ENCODE assay signal across 7 mouse cellular contexts in the genomic region with DNA sequence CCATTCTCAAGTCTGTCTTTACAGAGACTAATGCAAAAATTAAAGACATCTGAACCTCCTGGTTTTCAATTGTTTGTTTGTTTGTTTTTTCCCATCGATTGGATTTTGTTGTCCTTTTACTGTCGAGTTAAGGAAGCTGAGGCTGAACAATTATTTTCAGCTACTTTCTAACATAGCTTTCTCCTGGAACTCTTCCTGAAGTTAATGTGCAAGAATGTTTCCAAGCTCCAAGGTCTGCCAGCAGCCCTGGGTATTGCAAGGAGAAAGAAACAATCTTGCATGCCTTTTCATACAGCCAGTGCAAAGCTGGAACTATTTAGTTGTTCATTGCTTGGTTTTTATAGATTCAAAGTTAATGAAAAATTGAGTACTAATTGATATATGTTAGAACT. TPM values are rescaled to one million over a fixed set of nuclear protein-coding genes. Genes with fewer than 3 reads are reported as not detected.
DNase-seq lines count a peak whose midpoint lies in the region; ATAC-seq and TF ChIP-seq lines count a peak whose summit lies in the region.

No protein-coding gene starts in this region.

- WGBS in neural tube, embryonic 11.5 days = 36% methylated on average over 2 of the region's 2 CpGs
- 20% methylated on average over 2 of the region's 2 CpGs for WGBS in forebrain, embryonic 16.5 days
- 14% methylated on average over 2 of the region's 2 CpGs for WGBS in limb, embryonic 14.5 days
- 7% methylated on average over 2 of the region's 2 CpGs for WGBS in stomach, postnatal 0 days

- no peaks in the 10 kb centered on the region for H3K27me3 ChIP-seq in neural tube, embryonic 11.5 days (ENCODE audit: control insufficient read depth, insufficient read depth, low read length)
- H3K27me3 ChIP-seq in forebrain, embryonic 16.5 days (replicated peaks; ENCODE audit: control insufficient read depth, insufficient read depth, low read length) = no peaks in the 10 kb centered on the region
- no peaks in the 10 kb centered on the region for H3K27me3 ChIP-seq in limb, embryonic 14.5 days (ENCODE audit: control insufficient read depth, insufficient read depth, low read length)
- H3K27me3 ChIP-seq in stomach, postnatal 0 days (ENCODE audit: control insufficient read depth, insufficient read depth, low read length) = no peaks in the 10 kb centered on the region

- DNase-seq in neural tube, embryonic 11.5 days (ENCODE audit: low spot score) = no peak
- DNase-seq in neural tube, embryonic 10.5 days (ENCODE audit: extremely low spot score, low spot score) = no peak
- DNase-seq in limb, embryonic 14.5 days (ENCODE audit: low spot score) = peak; percentile 17
- no peak for DNase-seq in stomach, postnatal 0 days (ENCODE audit: low spot score)
- no peak for DNase-seq in cerebellum, postnatal 25 days
- DNase-seq in thymus, adult 18-20 months = no peak

- H3K36me3 ChIP-seq in neural tube, embryonic 11.5 days (ENCODE audit: control insufficient read depth, insufficient read depth, low read length) = no peaks in the 10 kb centered on the region
- H3K36me3 ChIP-seq in forebrain, embryonic 16.5 days (ENCODE audit: control insufficient read depth, insufficient read depth) = no peaks in the 10 kb centered on the region
- no peaks in the 10 kb centered on the region for H3K36me3 ChIP-seq in limb, embryonic 14.5 days (ENCODE audit: control insufficient read depth, insufficient read depth, low read length)
- H3K36me3 ChIP-seq in stomach, postnatal 0 days (ENCODE audit: control insufficient read depth, insufficient read depth, low read length) = no peaks in the 10 kb centered on the region

- no peak for TF ChIP-seq CTCF in stomach, postnatal 0 days (IDR thresholded peaks at IDR 0.05; ENCODE audit: low read depth)

- H3K27ac ChIP-seq in neural tube, embryonic 11.5 days (ENCODE audit: low read depth, low read length) = no peak overlapping the region
- H3K27ac ChIP-seq in forebrain, embryonic 16.5 days (ENCODE audit: low read length) = no peak overlapping the region; the same call in 1 of the 2 replicates
- peak overlapping the region; percentile 82 for H3K27ac ChIP-seq in limb, embryonic 14.5 days (replicated peaks; ENCODE audit: low read depth, low read length)
- peak overlapping the region; percentile 91 for H3K27ac ChIP-seq in stomach, postnatal 0 days (replicated peaks)

- H3K9me3 ChIP-seq in neural tube, embryonic 11.5 days (ENCODE audit: control insufficient read depth, low read length) = no peaks in the 10 kb centered on the region
- H3K9me3 ChIP-seq in forebrain, embryonic 16.5 days (ENCODE audit: control insufficient read depth, low read length) = no peaks in the 10 kb centered on the region
- no peaks in the 10 kb centered on the region for H3K9me3 ChIP-seq in limb, embryonic 14.5 days (ENCODE audit: control insufficient read depth, low read length)
- H3K9me3 ChIP-seq in stomach, postnatal 0 days (ENCODE audit: control insufficient read depth, low read length) = no peaks in the 10 kb centered on the region

- peak overlapping the region; percentile 49 for H3K4me3 ChIP-seq in neural tube, embryonic 11.5 days (ENCODE audit: low read depth, low read length)
- peak overlapping the region; percentile 50 for H3K4me3 ChIP-seq in forebrain, embryonic 16.5 days (replicated peaks; ENCODE audit: low read length)
- H3K4me3 ChIP-seq in limb, embryonic 14.5 days (replicated peaks; ENCODE audit: low read length) = peak overlapping the region; percentile 65
- peak overlapping the region; percentile 65 for H3K4me3 ChIP-seq in stomach, postnatal 0 days (ENCODE audit: low read depth, low read length)

- H3K4me2 ChIP-seq in neural tube, embryonic 11.5 days (ENCODE audit: low read depth) = peak overlapping the region; percentile 63
- peak overlapping the region; percentile 77 for H3K4me2 ChIP-seq in forebrain, embryonic 16.5 days (ENCODE audit: low read length)
- H3K4me2 ChIP-seq in limb, embryonic 14.5 days (replicated peaks; ENCODE audit: low read depth, low read length, severe bottlenecking) = peak overlapping the region; percentile 66
- peak overlapping the region; percentile 76 for H3K4me2 ChIP-seq in stomach, postnatal 0 days (replicated peaks; ENCODE audit: low read depth)

- no peak for TF ChIP-seq EP300 in stomach, postnatal 0 days (optimal IDR thresholded peaks at IDR 0.05)

- H3K9ac ChIP-seq in neural tube, embryonic 11.5 days (ENCODE audit: low read length) = peak overlapping the region; percentile 69
- H3K9ac ChIP-seq in forebrain, embryonic 16.5 days (replicated peaks; ENCODE audit: low read depth, low read length) = peak overlapping the region; percentile 78
- H3K9ac ChIP-seq in limb, embryonic 14.5 days (ENCODE audit: low read depth, low read length, severe bottlenecking) = peak overlapping the region; percentile 70
- H3K9ac ChIP-seq in stomach, postnatal 0 days (ENCODE audit: low read length) = peak overlapping the region; percentile 79

- ATAC-seq in neural tube, embryonic 11.5 days (ENCODE audit: insufficient read depth, low FRiP score, low TSS enrichment) = no peak
- no peak for ATAC-seq in forebrain, embryonic 16.5 days
- ATAC-seq in limb, embryonic 14.5 days (ENCODE audit: low FRiP score, low read depth) = no peak
- no peak for ATAC-seq in stomach, postnatal 0 days (ENCODE audit: low FRiP score, low TSS enrichment)

- H3K4me1 ChIP-seq in neural tube, embryonic 11.5 days (ENCODE audit: control insufficient read depth, insufficient read depth, low read length) = no peaks in the 10 kb centered on the region
- H3K4me1 ChIP-seq in forebrain, embryonic 16.5 days (replicated peaks; ENCODE audit: control insufficient read depth, insufficient read depth, low read length) = peaks cover 10% of the 10 kb centered on the region; the same call in 1 of the 2 replicates
- peaks cover 3% of the 10 kb centered on the region for H3K4me1 ChIP-seq in limb, embryonic 14.5 days (ENCODE audit: control insufficient read depth, insufficient read depth, low read length)
- H3K4me1 ChIP-seq in stomach, postnatal 0 days (replicated peaks; ENCODE audit: control insufficient read depth, insufficient read depth) = no peaks in the 10 kb centered on the region; the same call in 1 of the 2 replicates

- TF ChIP-seq POLR2A in limb, embryonic 14.5 days (IDR thresholded peaks at IDR 0.05; ENCODE audit: borderline replicate concordance, extremely low read depth, insufficient read depth, insufficient read length) = no peak

RNA-seq across cellular contexts. Expression of a gene that starts 0.6 kb away (rescaled TPM):
- polyA plus RNA-seq in neural tube, embryonic 11.5 days (2014; fragmentation: Nextera tagmentation; extraction: Ambion mirVana) = 14.4 and 16.9 TPM in 2 replicates
- polyA plus RNA-seq in forebrain, embryonic 16.5 days (2015; fragmentation: Nextera tagmentation; extraction: Ambion mirVana) = 17.1 and 19.8 TPM in 2 replicates
- polyA plus RNA-seq in limb, embryonic 14.5 days (2012; rRNA removed) = 16.6 and 23.4 TPM in 2 replicates
- polyA plus RNA-seq in limb, embryonic 14.5 days (2014; fragmentation: Nextera tagmentation; extraction: Ambion mirVana) = 33.5 and 38.3 TPM in 2 replicates
- polyA plus RNA-seq in stomach, postnatal 0 days (2015; fragmentation: Nextera tagmentation; extraction: Ambion mirVana) = 35.2 and 38.4 TPM in 2 replicates

Comparison
In these comparisons a context has a peak if more than half of its experiments do, and no peak if none do; other contexts are left out.
1. H3K27ac ChIP-seq: peak in limb, embryonic 14.5 days (single experiment) and stomach, postnatal 0 days (single experiment); none in neural tube, embryonic 11.5 days (single experiment) and forebrain, embryonic 16.5 days (single experiment).
2. Peak in every context shown above with its lines, with median percentiles within 50 percentile points of each other: H3K4me2 ChIP-seq, H3K4me3 ChIP-seq and H3K9ac ChIP-seq.